Mouse (Mus musculus) forebrain, embryonic 10.5 days (tissue): ENCODE results near the gene Lamb3. TPM values are rescaled to one million over a fixed set of nuclear protein-coding genes. Genes with fewer than 3 reads are reported as not detected.

Source experiments
- DNase-seq: peaks from one replicate; pipeline ENCODE4 v3.0.0-alpha.2; 2017; ENCODE audit warnings: low spot score; ENCODE audit errors: extremely low spot score
- H3K27ac ChIP-seq: fragments of 300-500 bp; sonication (generic); 2 replicates; pipeline ENCODE4 v1.5.1; 2016; ENCODE audit warnings: mild to moderate bottlenecking
- H3K27me3 ChIP-seq: fragments of 300-500 bp; sonication (generic); 2 replicates; pipeline ENCODE4 v1.6.1; 2016; ENCODE audit warnings: mild to moderate bottlenecking; ENCODE audit not compliant: poor library complexity, severe bottlenecking
- H3K36me3 ChIP-seq: fragments of 300-500 bp; sonication (generic); replicated peaks from 2 replicates; pipeline ENCODE4 v1.6.1; 2016; ENCODE audit warnings: mild to moderate bottlenecking, moderate library complexity
- H3K4me1 ChIP-seq: fragments of 300-500 bp; sonication (generic); 2 replicates; pipeline ENCODE4 v1.6.1; 2016
- H3K4me3 ChIP-seq: fragments of 300-500 bp; sonication (generic); 2 replicates; pipeline ENCODE4 v1.5.1; 2016; ENCODE audit warnings: mild to moderate bottlenecking, moderate library complexity
- H3K9me3 ChIP-seq: fragments of 300-500 bp; sonication (generic); 2 replicates; pipeline ENCODE4 v1.6.1; 2016; ENCODE audit warnings: mild to moderate bottlenecking, moderate library complexity
- WGBS: fragments of 180-500 bp; shearing (Covaris S2); methylation state at CpG from one replicate; pipeline ENCODE4 v1.1.7; 2016; 5-methylcytosine and 5-hydroxymethylcytosine counted together
- polyA plus RNA-seq: library from polyadenylated mRNA; unstranded; fragments of >200 nt; fragmentation: Nextera tagmentation; extraction: Ambion mirVana; gene quantifications from 2 replicates; pipeline ENCODE4 v1.2.1, GENCODE M21; 2016

The Lamb3 gene
- polyA plus RNA-seq, 1 experiment from 2014 or later, result 0.14 TPM

DNA sequence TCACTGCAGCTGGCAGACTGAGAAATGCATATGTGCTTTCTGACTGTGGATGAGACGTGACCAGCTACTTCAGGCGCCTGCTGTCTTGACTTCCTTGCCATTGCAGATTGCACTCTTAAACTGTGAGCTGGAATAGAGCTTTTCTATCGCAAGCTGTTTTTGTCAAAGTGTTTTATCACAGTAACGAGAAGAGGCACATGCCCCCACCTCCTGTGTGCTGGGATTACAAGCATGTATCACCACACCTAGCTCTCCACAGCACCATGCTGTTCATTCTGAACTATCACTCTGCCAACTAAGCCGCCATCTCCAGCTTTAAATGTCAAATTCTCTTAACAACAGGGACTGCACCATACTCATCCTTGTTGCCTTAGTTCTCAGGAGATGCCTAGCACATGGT, 173.4 kb downstream of the Lamb3 start:
- H3K27me3 ChIP-seq, result no peaks in the 10 kb centered on the region; the same call in 1 of the 2 replicates
- H3K9me3 ChIP-seq, result no peaks in the 10 kb centered on the region
- no peaks in the 10 kb centered on the region for H3K36me3 ChIP-seq
- WGBS, result 89% methylated on average over 5 of the region's 5 CpGs
- no peak overlapping the region for H3K27ac ChIP-seq
- H3K4me1 ChIP-seq, result peaks cover 29% of the 10 kb centered on the region
- H3K4me3 ChIP-seq, result no peak overlapping the region
- no peak for DNase-seq

DNA sequence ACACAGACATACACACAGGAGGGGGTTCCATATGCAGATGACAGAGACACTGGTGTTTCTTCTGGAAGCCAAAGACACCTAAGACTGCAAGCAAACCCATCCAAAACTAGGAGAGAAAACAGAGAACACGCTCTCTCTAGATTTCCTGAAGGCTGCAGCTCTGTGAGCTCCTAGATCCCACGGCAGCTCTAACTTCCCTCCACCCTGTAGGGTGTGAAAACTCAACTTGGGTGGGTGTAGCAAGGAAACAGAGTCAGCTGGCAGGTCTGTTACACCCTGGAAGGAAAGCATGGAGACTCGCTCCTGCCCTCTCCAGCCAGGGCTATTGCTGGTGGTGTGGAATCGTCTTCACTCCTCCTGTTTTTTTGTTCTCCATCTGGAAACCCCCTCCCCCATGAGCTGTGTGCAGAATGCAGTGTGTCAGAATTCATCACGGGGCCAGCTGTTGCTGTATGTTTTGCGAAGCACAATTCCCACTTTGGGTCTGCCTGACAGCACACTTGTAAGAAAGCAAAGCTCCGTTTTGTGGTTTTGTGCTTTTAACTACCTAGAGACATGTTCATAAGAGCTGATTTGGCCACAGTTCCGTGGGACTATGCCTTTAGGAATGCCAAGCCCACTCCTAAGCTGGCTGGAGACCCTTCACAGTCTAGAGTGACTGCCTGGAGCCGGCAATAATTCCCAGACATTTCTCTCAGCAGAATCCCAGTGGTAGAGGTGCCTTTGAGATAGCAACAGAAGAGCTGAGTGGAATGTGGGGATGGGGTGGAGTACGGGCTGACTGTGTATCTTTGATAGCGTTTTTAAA, 174.3 kb downstream of the Lamb3 start:
- peaks cover 4% of the 10 kb centered on the region; the same call in 1 of the 2 replicates for H3K27me3 ChIP-seq
- H3K27ac ChIP-seq, result peak overlapping the region; percentile 81
- H3K4me1 ChIP-seq, result peaks cover 33% of the 10 kb centered on the region
- WGBS, result 41% methylated on average over 11 of the region's 11 CpGs
- DNase-seq, result no peak
- peak overlapping the region; percentile 49 for H3K4me3 ChIP-seq
- no peaks in the 10 kb centered on the region for H3K36me3 ChIP-seq
- no peaks in the 10 kb centered on the region for H3K9me3 ChIP-seq

DNA sequence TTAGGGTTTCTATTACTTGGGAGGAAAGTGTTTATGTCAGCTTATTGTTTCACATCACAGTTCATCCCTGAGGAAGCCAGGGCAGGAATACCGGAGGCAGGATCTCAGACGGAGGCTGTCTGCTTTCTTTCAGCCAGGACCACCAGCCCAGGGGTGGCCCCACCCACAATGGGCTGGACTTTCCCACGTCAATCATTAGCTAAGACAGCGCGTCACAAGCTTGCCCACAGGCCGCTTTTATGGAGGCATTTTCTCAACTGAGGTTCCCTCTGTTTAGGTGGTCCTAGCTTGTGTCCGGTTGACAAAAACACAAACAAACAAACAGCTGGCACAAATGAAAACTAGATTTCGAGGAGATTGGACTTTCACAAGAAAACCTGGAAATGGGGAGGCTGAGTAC, 174.9 kb downstream of the Lamb3 start:
- peaks cover 31% of the 10 kb centered on the region for H3K4me1 ChIP-seq
- H3K27me3 ChIP-seq, result peaks cover 10% of the 10 kb centered on the region; the same call in 1 of the 2 replicates
- H3K27ac ChIP-seq, result peak overlapping the region; percentile 81
- H3K9me3 ChIP-seq, result no peaks in the 10 kb centered on the region
- under 1% methylated on average over 8 of the region's 8 CpGs for WGBS
- H3K36me3 ChIP-seq, result no peaks in the 10 kb centered on the region
- DNase-seq, result peak; percentile 77
- H3K4me3 ChIP-seq, result peak overlapping the region; percentile 49

GRCm38 (mm10) chr1:193382841-193383462, 175.5 kb downstream of the Lamb3 start:
- 6% methylated on average over 8 of the region's 8 CpGs for WGBS
- H3K9me3 ChIP-seq, result no peaks in the 10 kb centered on the region
- no peaks in the 10 kb centered on the region for H3K36me3 ChIP-seq
- H3K4me3 ChIP-seq, result peak overlapping the region; percentile 49
- peak; percentile 75 for DNase-seq
- H3K4me1 ChIP-seq, result peaks cover 31% of the 10 kb centered on the region
- peaks cover 15% of the 10 kb centered on the region; the same call in 1 of the 2 replicates for H3K27me3 ChIP-seq
- H3K27ac ChIP-seq, result peak overlapping the region; percentile 81

DNA sequence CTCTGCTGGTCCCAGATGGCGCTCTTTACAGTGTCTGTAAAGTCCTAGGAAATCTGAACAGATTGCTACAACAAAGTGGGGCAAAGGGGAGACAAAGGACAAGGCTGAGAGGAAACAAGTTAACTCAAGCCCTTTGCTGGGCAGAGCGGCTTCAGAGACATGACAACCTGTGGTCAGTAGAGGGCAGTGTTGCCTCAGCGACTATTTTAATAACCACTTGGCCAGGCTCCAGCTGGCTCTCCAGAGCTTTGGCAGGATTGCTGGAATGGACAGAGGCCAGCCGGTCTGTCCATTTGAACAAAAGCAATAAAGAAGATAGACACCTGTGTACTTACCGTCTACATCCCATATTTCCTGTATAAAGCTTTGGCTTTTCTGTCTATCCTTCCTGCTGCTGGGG, 178.6 kb downstream of the Lamb3 start:
- H3K27me3 ChIP-seq, result peaks cover 34% of the 10 kb centered on the region
- no peaks in the 10 kb centered on the region for H3K9me3 ChIP-seq
- peaks cover 54% of the 10 kb centered on the region for H3K4me1 ChIP-seq
- H3K4me3 ChIP-seq, result no peak overlapping the region
- peak overlapping the region; percentile 49; the same call in 1 of the 2 replicates for H3K27ac ChIP-seq
- peak; percentile 78 for DNase-seq
- no peaks in the 10 kb centered on the region for H3K36me3 ChIP-seq
- 8% methylated on average over 5 of the region's 5 CpGs for WGBS

- DNase-seq, result no peak
- Histone ChIP-seq H3K4me1 (peaks cover 46% of the 10 kb centered on the region), H3K27me3 (peaks cover 41% of the 10 kb centered on the region), H3K9me3 (no peaks in the 10 kb centered on the region), H3K4me3 (no peak overlapping the region), H3K27ac (no peak overlapping the region), H3K36me3 (no peaks in the 10 kb centered on the region)
- 73% methylated on average over 2 of the region's 2 CpGs for WGBS
These were observed 179.7 kb downstream of the Lamb3 start for GRCm38 (mm10) chr1:193387241-193387640.

GRCm38 (mm10) chr1:193389505-193389904, 182.0 kb downstream of the Lamb3 start:
- peaks cover 34% of the 10 kb centered on the region for H3K4me1 ChIP-seq
- no peak for DNase-seq
- no peaks in the 10 kb centered on the region for H3K9me3 ChIP-seq
- H3K27ac ChIP-seq, result peak overlapping the region; percentile 57
- no peak overlapping the region for H3K4me3 ChIP-seq
- H3K27me3 ChIP-seq, result peaks cover 41% of the 10 kb centered on the region
- WGBS, result 26% methylated on average over 3 of the region's 3 CpGs
- no peaks in the 10 kb centered on the region for H3K36me3 ChIP-seq

DNA sequence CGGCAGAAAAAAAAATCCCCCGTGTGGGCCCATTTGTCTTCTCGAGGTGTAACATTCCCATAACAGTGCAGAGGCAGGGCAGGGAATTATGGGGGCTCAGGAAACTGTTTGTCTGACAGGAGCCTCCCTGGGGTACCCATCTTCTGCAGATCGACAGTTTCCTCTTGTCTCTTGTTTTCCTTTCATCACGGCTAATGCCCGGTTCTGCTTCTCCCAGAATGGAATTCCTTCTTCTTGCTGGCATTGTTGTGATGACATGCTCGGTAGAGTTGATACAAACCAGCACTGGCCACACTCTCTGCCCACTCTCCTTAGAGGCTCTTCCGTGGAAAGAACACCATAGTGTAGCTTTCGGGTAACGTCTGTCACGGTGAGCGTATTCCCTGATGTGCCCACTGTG, 182.5 kb downstream of the Lamb3 start:
- Histone ChIP-seq H3K4me3 (no peak overlapping the region), H3K27ac (no peak overlapping the region), H3K4me1 (peaks cover 34% of the 10 kb centered on the region), H3K36me3 (no peaks in the 10 kb centered on the region), H3K9me3 (no peaks in the 10 kb centered on the region), H3K27me3 (peaks cover 41% of the 10 kb centered on the region)
- DNase-seq, result no peak
- whole genome bisulfite sequencing, result 60% methylated on average over 12 of the region's 12 CpGs

- Histone ChIP-seq H3K9me3 (no peaks in the 10 kb centered on the region), H3K27ac (no peak overlapping the region), H3K4me3 (no peak overlapping the region), H3K4me1 (peaks cover 24% of the 10 kb centered on the region), H3K36me3 (no peaks in the 10 kb centered on the region), H3K27me3 (peaks cover 38% of the 10 kb centered on the region)
- DNase-seq, result no peak
- WGBS, result 88% methylated on average over 3 of the region's 3 CpGs
These were observed 184.8 kb downstream of the Lamb3 start for GRCm38 (mm10) chr1:193392266-193392665.

Other genes with a start within 250 kb of the Lamb3 start
- gene Syt14, start 171.9 kb upstream of the Lamb3 start, polyA plus RNA-seq, result 4.4 and 4.5 TPM in 2 replicates
- gene Diexf, start 77.4 kb upstream of the Lamb3 start, polyA plus RNA-seq, result 10.2 TPM in 2 replicates
- 3.8 and 3.9 TPM in 2 replicates for gene Irf6, start 54.6 kb upstream of the Lamb3 start, polyA plus RNA-seq
- 17.0 and 18.1 TPM in 2 replicates for gene A130010J15Rik, start 39.7 kb upstream of the Lamb3 start, polyA plus RNA-seq
- gene Traf3ip3, start 6.0 kb upstream of the Lamb3 start, polyA plus RNA-seq, result 1.5 and 2.0 TPM in 2 replicates
- gene Hsd11b1, start 56.4 kb downstream of the Lamb3 start, polyA plus RNA-seq, result 0.12 and 0.14 TPM in 2 replicates
- 5.6 and 6.1 TPM in 2 replicates for gene G0s2, start 65.5 kb downstream of the Lamb3 start, polyA plus RNA-seq
- 12.1 and 12.2 TPM in 2 replicates for gene Camk1g, start 162.6 kb downstream of the Lamb3 start, polyA plus RNA-seq